Mouse (Mus musculus): ENCODE measurements around the gene Ints5. TPM values are rescaled to one million over a fixed set of nuclear protein-coding genes. Genes with fewer than 3 reads are reported as not detected.

Ints5 gene
- 38.9 TPM for polyA plus RNA-seq (2017; shearing (Covaris generic))

DNA sequence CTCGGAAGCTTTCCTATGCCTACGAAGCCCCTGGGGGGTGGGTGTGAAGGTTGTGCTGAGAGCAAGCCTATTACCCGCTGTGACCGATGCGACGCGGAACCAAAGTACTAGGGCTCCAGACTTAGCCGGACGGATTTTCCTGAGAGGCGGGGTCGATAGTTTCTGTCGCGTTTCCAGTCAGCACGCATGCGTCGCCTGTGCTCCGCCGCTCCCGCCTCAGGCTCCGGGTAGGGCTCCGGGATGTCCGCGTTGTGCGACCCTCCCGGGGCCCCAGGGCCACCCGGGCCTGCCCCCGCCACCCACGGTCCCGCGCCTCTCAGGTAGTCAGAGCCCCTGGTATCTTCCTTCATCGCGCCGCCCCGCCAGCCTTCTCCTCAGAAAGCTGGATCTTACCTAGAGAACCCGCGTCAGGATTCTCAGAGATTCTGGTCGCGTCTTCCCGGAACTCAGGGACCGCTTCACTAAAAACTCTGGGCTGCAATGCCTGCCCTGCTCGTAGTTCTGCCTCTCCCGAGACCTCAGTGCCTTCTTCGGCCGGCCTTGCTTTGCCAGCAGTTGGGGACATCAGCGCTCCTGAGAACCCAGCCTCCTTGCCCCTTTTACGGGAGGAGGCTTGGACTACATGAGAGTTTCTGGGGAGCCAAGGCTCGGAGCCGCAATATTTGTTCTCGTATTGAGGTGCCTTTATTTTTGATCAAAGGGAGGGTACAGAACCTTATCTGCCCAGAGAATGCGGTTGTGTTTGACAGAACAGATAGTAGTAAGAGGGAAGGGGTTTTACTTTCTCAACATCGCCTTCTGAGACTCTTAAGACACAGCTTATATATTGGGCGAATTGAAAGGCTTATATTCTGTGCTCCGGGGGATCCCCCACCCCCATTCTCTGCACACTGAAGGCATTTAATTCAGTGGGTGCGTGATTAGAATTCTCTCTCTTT, at the start of gene Ints5:
Ints5 (plus strand) TSS at position 177 of the 938 bp plus-strand sequence.

DNA sequence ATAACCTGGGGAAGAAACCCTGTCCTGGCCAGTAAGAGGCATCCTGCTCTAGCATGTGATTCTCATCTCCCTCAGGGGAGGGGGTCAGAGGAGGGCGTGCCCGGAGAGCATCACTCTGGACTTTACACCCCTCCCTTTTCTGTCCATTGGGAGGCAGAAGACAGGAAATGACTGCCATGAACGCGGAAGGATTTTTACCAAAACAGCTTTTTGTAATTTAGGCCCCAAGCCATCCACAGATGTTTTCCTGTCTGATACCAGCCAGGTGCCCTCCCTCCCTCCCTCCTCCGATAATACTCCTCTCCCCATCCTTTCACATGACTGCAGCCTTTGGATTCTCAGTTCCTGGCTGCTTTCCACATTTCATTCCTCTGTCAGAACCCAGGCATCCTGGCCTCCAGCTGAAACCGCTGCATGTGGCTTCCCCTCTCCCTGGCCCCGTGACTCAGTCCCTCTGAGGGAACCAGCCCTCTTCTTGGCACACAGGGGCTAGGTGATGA, 42.4 kb upstream of the Ints5 start, which contains the start of gene Lrrn4cl:
Lrrn4cl (plus strand) TSS at position 367 of the 500 bp plus-strand sequence.

DNA sequence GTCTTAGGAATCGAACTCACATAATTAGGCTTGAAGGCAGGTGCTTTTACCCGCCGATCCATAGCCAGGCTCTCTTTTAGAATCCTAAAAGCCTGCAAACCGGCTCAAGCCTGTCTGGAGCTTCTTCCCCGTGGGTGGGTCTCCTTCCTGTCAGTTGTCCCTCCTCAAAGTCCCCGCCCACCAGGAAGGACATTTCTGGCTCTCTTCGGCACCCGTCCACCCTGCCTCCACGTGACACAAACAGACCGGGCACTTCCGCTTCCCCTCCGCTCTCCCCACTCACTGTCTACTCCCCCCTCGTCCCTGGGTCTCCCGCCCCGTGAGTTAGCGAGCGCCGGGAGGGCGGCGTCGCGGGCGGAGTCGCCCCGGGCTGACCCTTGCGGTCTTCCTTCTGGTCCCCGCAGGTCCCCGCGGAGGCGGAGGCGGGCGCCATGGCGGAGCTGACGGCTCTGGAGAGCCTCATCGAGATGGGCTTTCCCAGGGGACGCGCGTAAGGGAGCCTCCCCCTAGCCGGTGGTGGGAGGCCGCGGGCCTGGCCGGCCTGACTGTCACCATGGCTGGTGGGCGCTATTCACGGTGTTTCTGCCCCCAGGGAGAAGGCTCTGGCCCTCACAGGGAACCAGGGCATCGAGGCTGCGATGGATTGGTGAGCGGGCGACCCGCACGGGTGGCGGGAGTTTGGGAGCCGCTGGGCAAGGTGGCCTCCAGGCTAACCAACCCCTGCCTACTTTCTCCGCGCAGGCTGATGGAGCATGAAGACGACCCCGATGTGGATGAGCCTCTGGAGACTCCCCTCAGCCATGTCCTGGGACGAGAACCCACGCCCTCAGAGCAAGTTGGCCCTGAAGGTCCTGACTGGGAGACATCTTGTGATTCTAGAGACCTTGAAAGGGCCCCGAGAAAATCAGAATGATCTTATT, 21.3 kb upstream of the Ints5 start, which contains the start of gene Ubxn1:
Ubxn1 (plus strand) TSS at position 230 of the 920 bp plus-strand sequence.

DNA sequence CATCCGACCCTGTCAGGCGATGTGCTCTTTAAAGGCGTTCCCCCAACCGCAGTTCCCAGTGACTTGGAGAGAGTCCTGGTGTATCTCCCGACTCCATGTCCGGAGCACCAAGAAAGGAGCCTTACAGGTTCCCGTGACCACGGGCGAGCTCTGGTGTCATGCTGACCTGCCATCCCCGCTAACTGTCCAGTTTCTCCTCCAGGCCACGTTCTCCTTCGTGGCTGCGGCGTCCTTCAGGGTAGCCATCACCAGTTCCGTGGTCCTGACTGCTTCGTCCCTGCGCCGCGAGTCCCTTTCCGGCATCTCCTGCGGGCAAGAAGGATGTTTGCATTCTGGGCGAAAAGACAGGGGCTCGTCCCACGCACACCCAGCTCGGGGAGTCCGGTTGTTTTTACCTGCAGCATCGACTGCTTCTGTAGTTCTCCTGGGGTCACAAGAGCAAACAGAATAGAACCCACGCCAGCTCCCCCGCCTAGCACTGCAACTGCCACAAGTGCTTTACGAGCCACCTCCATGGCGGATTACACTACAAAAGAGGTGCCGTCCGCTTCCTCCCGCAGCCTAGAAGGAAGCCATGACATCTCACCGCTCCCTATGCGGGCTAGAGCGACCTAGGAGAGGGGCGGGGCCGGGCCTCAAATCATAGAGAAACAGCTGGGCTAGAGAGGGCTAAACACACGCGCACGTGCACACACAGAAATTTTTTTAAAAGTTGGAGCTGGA, 12.3 kb upstream of the Ints5 start, which contains the start of gene Uqcc3:
Uqcc3 (minus strand) TSS at position 613 of the 723 bp plus-strand sequence.

DNA sequence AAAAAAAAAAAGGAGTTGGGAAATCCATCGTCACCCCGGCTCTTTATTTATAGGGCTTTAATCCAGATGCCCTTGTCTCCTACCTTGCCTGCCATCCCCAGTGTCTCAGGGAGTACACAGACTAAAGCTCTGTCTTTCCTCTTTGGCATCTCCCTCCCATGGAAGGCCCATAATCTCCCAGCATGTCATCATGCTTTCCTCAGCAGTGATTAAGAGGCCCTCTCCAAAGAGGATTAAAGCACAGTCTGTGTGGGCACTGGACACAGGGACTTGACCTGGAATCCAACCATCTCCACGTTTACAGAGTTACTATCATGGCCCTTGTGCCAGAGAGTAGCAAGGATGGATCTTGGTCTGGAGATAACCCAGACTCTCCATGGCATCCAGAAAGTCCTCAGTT, 9.2 kb upstream of the Ints5 start, which contains the start of the genes Lbhd1 and Gm49403:
Lbhd1 (plus strand) TSS at position 117 of the 400 bp plus-strand sequence.
Gm49403 (plus strand) TSS at position 315 of the 400 bp plus-strand sequence.

DNA sequence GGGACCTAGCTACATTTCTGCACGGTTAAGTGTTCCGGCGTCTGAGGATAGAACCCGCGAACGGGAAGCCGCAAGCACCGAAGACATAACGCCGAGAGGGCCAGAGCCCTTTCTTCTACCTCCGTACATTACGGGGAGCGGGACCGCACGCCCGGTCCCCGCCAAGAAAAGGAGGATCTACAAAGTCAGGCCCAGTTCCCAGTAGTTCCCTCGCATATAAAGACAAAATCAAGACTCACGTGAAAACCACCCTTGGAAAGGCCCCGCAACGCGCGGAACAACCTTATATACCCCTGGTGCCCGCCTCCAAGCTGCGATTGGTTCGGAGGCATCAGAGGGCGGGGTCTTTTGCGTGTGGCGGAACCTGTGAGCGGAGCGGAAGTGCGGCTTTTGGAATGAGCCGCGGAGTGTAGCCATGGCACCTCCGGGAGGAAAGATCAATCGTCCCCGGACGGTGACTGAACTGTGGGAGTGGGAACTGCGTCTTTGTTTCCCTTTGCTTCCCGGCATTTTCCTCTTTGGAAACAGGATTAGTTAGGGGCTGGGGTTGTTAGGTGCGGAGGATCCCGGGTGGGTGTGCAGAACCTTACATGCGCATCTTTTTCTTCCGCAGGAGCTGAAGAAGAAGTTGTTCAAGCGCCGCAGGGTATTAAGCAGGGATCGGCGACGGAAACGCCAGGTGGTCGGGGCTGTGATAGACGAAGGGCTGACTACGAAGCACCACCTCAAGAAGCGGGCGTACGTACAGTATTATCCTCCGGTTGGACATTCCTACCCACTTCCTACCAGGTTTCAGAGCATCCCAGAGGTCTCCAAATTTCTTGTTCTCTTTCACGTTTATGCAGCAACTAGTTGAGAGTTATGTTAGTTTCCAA, 4.1 kb upstream of the Ints5 start, which contains the start of the genes 1810009A15Rik and Gm49416:
1810009A15Rik (plus strand) TSS at position 343 of the 875 bp plus-strand sequence.
Gm49416 (plus strand) TSS at position 416 of the 875 bp plus-strand sequence.

DNA sequence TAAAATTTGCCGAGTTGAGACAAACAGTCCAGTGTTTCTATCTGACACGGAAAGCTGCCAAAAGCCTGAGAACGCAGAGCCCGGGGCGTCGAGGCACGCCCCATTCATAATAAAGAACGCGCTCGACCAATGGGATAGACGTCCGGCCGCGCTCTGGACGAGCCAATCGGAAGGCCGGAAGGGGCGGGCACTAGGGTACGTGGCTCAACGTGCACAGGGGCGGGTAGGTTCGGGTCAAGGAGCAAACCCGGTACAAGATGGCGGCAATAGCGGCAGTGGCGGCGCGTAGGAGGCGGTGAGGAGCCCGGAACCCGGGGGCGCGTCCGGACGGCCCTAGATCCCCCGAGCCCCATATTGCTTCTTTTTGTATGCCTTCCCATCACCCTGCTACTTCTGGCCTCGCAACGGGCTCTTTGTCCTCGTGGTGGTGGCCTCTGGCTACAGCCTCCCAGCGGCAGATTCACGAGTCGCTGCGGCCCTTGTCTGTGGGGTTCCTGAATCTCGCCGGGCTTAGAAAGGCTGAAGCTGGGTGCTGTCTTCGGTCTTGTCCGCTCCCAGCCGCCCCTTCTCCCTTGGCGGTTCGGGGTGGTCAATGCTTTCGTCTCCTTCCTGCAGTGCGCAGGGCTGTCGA, 5.2 kb downstream of the Ints5 start, which contains the start of gene Ganab:
Ganab (plus strand) TSS at position 207 of the 631 bp plus-strand sequence.

DNA sequence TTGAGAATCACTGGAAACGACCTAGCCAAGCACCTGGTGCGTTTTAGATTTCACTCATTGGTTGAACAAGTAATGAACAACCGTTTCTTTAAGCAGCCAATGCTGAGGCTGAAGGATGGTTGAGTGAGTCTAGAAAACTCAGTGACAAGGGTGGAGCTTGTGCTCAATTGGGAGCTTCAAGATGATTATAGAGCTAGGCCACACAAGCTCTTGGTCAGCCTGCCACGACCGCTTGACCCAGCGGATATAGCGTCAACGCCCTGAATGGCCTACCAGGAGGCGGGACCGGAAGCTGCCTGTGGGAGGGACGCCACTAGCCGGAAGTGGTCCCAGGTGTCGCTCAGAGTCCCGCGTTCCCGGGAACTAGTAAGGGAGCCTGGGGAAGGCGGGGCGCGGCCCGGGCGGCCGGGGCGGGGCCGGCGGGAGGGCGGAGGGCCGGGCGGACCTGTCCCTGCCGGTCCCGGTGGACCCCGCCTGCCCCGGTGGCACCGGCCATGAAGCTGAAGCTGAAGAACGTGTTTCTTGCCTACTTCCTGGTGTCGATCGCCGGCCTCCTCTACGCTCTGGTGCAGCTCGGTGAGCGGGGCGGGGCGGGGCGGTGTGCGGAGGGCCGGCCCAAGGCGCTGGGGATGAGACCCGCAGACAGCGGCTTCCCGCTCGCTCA, 27.4 kb downstream of the Ints5 start, which contains the start of gene B3gat3:
B3gat3 (plus strand) TSS at position 302 of the 664 bp plus-strand sequence.

DNA sequence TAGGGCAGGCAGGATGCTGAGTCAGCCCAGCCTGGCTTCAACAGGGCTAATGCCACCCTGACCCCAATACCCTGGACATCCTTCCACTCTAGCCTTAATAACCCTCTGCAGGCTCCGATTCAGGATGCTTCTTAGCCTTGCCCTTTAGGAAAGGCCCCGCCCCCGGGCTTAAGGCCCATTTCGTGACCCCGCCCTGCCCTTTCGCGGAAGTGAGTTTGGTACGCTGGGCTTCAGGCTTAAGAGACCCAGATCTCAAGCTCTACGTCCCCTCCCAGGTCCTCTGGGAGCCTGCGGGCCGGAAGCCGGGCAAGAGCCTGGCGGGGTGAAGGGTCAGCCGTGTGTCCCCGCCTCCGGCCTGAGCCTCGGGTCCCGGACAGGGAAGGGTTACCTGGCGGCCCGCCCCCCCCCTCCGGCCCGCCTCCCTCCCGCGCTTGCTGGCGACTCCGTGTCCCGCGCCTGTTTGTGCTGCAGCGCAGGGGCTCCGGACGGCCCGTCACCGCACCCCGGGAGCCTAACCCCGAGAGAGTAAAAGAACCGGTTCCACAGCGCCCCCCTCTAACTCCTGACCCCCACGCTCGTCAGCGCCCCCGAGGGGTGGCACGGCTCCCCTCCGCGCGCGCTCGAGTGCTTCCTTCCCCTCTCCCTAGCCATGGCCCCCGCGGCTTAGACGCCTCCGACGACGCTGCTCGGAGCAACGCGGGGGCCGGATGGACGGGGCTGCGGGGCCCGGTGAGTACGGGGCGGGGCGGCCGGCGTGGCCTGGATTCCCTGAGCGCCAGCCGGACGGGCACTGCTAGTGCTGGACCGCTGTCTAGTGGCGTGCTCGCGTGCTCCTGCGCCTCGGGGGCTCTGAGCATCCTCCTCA, 36.7 kb downstream of the Ints5 start, which contains the start of the genes Rom1 and Eml3:
Rom1 (minus strand) TSS at position 133 of the 865 bp plus-strand sequence.
Eml3 (plus strand) TSS at position 329 of the 865 bp plus-strand sequence.

DNA sequence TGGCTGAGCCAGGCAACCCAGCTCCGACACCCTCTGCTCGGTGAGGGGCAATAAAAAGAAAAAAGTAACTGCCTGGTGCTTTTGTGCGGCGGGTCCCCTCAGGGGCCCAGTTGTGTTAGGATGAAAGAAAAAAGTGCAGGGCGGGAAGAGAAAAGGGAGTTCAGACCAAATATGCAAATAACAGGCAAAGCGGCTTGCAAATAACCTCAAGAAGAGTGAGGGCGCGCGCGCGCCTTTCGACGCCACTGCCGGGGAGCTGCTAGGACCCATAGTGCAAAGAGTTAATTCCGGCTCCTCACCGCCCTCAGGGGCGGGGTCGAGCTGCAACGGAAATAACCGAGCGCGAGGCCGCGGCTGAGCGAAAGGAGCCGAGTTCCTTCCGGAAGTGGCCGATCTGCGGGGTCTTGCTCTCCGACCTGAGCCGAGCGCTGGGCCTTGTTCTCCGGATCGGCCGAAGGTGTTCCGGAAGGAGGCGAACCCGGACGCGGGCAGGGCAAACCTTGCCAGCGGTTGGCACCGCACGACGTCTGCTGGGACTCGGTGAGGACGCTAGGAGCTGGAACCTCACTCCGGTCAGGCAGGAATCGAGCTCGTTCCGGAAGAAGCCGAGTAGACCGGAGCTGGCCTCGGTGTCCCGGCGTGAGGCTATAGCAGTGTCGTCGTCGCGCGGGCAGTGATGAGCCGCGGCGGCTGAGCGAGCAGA, 48.9 kb downstream of the Ints5 start, which contains the start of gene Mta2:
Mta2 (plus strand) TSS at position 361 of the 703 bp plus-strand sequence.

Other genes starting within 250 kb of the Ints5 start
- not detected for gene Chrm1, start 229.2 kb upstream of the Ints5 start, polyA plus RNA-seq (2017; shearing (Covaris generic))
- 89.7 TPM for gene Slc3a2, start 169.6 kb upstream of the Ints5 start, polyA plus RNA-seq (2017; shearing (Covaris generic))
- 107 TPM for gene Wdr74, start 157.2 kb upstream of the Ints5 start, polyA plus RNA-seq (2017; shearing (Covaris generic))
- 1.3 TPM for gene 1700092M07Rik, start 152.3 kb upstream of the Ints5 start, polyA plus RNA-seq (2017; shearing (Covaris generic))
- gene Stx5a, start 151.6 kb upstream of the Ints5 start, polyA plus RNA-seq (2017; shearing (Covaris generic)): 183 TPM
- gene Nxf1, start 135.9 kb upstream of the Ints5 start, polyA plus RNA-seq (2017; shearing (Covaris generic)): 267 TPM
- 114 TPM for gene Tmem223, start 122.0 kb upstream of the Ints5 start, polyA plus RNA-seq (2017; shearing (Covaris generic))
- gene Tmem179b, start 118.5 kb upstream of the Ints5 start, polyA plus RNA-seq (2017; shearing (Covaris generic)): 189 TPM
- 4.1 TPM for gene Taf6l, start 106.6 kb upstream of the Ints5 start, polyA plus RNA-seq (2017; shearing (Covaris generic))
- gene Polr2g, start 94.4 kb upstream of the Ints5 start, polyA plus RNA-seq (2017; shearing (Covaris generic)): 194 TPM
- 4.8 TPM for gene Zbtb3, start 90.5 kb upstream of the Ints5 start, polyA plus RNA-seq (2017; shearing (Covaris generic))
- gene Ttc9c, start 73.7 kb upstream of the Ints5 start, polyA plus RNA-seq (2017; shearing (Covaris generic)): 52.7 TPM
- 5.2 TPM for gene Hnrnpul2, start 73.0 kb upstream of the Ints5 start, polyA plus RNA-seq (2017; shearing (Covaris generic))
- not detected for gene AC129217.1, start 63.2 kb upstream of the Ints5 start, polyA plus RNA-seq (2017; shearing (Covaris generic))
- gene Bscl2, start 55.5 kb upstream of the Ints5 start, polyA plus RNA-seq (2017; shearing (Covaris generic)): 120 TPM
- 0.36 TPM for gene Gng3, start 53.8 kb upstream of the Ints5 start, polyA plus RNA-seq (2017; shearing (Covaris generic))
- gene Lrrn4cl, start 42.2 kb upstream of the Ints5 start, polyA plus RNA-seq (2017; shearing (Covaris generic)): 0.11 TPM
- gene Ubxn1, start 21.5 kb upstream of the Ints5 start, polyA plus RNA-seq (2017; shearing (Covaris generic)): 163 TPM
- gene Uqcc3, start 12.1 kb upstream of the Ints5 start, polyA plus RNA-seq (2017; shearing (Covaris generic)): 103 TPM
- 88.4 TPM for gene Lbhd1, start 9.3 kb upstream of the Ints5 start, polyA plus RNA-seq (2017; shearing (Covaris generic))
- gene Gm49403, start 9.1 kb upstream of the Ints5 start, polyA plus RNA-seq (2017; shearing (Covaris generic)): not detected
- gene 1810009A15Rik, start 4.2 kb upstream of the Ints5 start, polyA plus RNA-seq (2017; shearing (Covaris generic)): 66.5 TPM
- gene Gm49416, start 4.1 kb upstream of the Ints5 start, polyA plus RNA-seq (2017; shearing (Covaris generic)): not detected
- gene Ganab, start 5.1 kb downstream of the Ints5 start, polyA plus RNA-seq (2017; shearing (Covaris generic)): 138 TPM
- 27.6 TPM for gene B3gat3, start 27.4 kb downstream of the Ints5 start, polyA plus RNA-seq (2017; shearing (Covaris generic))
- 10.9 TPM for gene Rom1, start 36.4 kb downstream of the Ints5 start, polyA plus RNA-seq (2017; shearing (Covaris generic))
- gene Eml3, start 36.5 kb downstream of the Ints5 start, polyA plus RNA-seq (2017; shearing (Covaris generic)): 59.8 TPM
- gene Mta2, start 48.9 kb downstream of the Ints5 start, polyA plus RNA-seq (2017; shearing (Covaris generic)): 130 TPM
- gene Tut1, start 60.8 kb downstream of the Ints5 start, polyA plus RNA-seq (2017; shearing (Covaris generic)): 49.0 TPM
- gene Eef1g, start 74.0 kb downstream of the Ints5 start, polyA plus RNA-seq (2017; shearing (Covaris generic)): 342 TPM
- gene Ahnak, start 96.3 kb downstream of the Ints5 start, polyA plus RNA-seq (2017; shearing (Covaris generic)): 81.5 TPM
- not detected for gene Scgb1a1, start 195.0 kb downstream of the Ints5 start, polyA plus RNA-seq (2017; shearing (Covaris generic))
- 29.7 TPM for gene Asrgl1, start 242.6 kb downstream of the Ints5 start, polyA plus RNA-seq (2017; shearing (Covaris generic))

All from CD4-positive, CD25-positive, alpha-beta regulatory T cell, adult 9 weeks (primary cell).